Mouse (Mus musculus) heart, embryonic 14.5 days (tissue): ENCODE results near the gene Ric1. TPM values are rescaled to one million over a fixed set of nuclear protein-coding genes. Genes with fewer than 3 reads are reported as not detected.

ENCODE experiments used
- ATAC-seq: fragments of 200-750 bp; cut with Nextera tagmentation; 2 replicates; pipeline ENCODE4 v1.8.0; 2017; ENCODE audit warnings: low read depth, moderate TSS enrichment; ENCODE audit not compliant: insufficient number of reproducible peaks, insufficient read depth, low FRiP score
- H3K27ac ChIP-seq, 2 experiments: fragments of 200-500 bp in 1 of 2; fragments of 300-500 bp in 1 of 2; sonication (generic) in 1 of 2; replicated peaks in 1 of 2; 2 replicates each; pipeline ENCODE4 v1.5.1; 2012 to 2014; ENCODE audit warnings: low read depth in 2 of 2, low read length in 2 of 2, control low read depth in 1 of 2, mild to moderate bottlenecking in 1 of 2, mixed read lengths in 1 of 2; ENCODE audit not compliant: control insufficient read depth in 1 of 2, insufficient read depth in 1 of 2
- H3K27me3 ChIP-seq: fragments of 300-500 bp; sonication (generic); 2 replicates; pipeline ENCODE4 v1.6.1; 2014; ENCODE audit warnings: mild to moderate bottlenecking, low read length, control low read depth; ENCODE audit not compliant: control insufficient read depth, insufficient read depth
- H3K36me3 ChIP-seq: fragments of 300-500 bp; sonication (generic); 2 replicates; pipeline ENCODE4 v1.6.1; 2014; ENCODE audit warnings: mild to moderate bottlenecking, control low read depth, low read length, mixed read lengths; ENCODE audit not compliant: control insufficient read depth, insufficient read depth
- H3K4me1 ChIP-seq, 2 experiments: fragments of 200-500 bp in 1 of 2; fragments of 300-500 bp in 1 of 2; sonication (generic) in 1 of 2; 2 replicates each; pipeline ENCODE4 v1.6.1; 2012 to 2014; ENCODE audit warnings: low read length in 2 of 2, control low read depth in 1 of 2, mixed read lengths in 1 of 2; ENCODE audit not compliant: control insufficient read depth in 2 of 2, insufficient read depth in 2 of 2
- H3K4me2 ChIP-seq: fragments of 300-500 bp; sonication (generic); 2 replicates; pipeline ENCODE4 v1.6.1; 2014; ENCODE audit warnings: mild to moderate bottlenecking, low read length
- H3K4me3 ChIP-seq, 2 experiments: fragments of 200-500 bp in 1 of 2; fragments of 300-500 bp in 1 of 2; sonication (generic) in 1 of 2; 2 replicates each; pipeline ENCODE4 v1.5.1; 2012 to 2014; ENCODE audit warnings: low read length in 2 of 2, mild to moderate bottlenecking in 2 of 2, control low read depth in 1 of 2, low read depth in 1 of 2, moderate library complexity in 1 of 2; ENCODE audit not compliant: control insufficient read depth in 1 of 2, insufficient read depth in 1 of 2
- H3K9ac ChIP-seq: fragments of 300-500 bp; sonication (generic); 2 replicates; pipeline ENCODE4 v1.6.1; 2014; ENCODE audit warnings: mild to moderate bottlenecking, low read length
- H3K9me3 ChIP-seq: fragments of 300-500 bp; sonication (generic); 2 replicates; pipeline ENCODE4 v1.6.1; 2016; ENCODE audit warnings: low read length, control low read depth; ENCODE audit not compliant: control insufficient read depth
- WGBS: fragments of 180-500 bp; shearing (Covaris S2); extraction: QIAGEN DNeasy Blood & Tissue Kit; methylation state at CpG from one replicate; pipeline ENCODE4 v1.1.7; 2014; 5-methylcytosine and 5-hydroxymethylcytosine counted together
- polyA plus RNA-seq: library from polyadenylated mRNA; unstranded; fragments of >200 nt; fragmentation: Nextera tagmentation; extraction: Ambion mirVana; gene quantifications from 2 replicates; pipeline ENCODE4 v1.2.1, GENCODE M21; 2014

Ric1 gene
- polyA plus RNA-seq, 1 experiment from 2014 or later = 9.7 TPM

GRCm38 (mm10) chr19:29497874-29498273 is 24.2 kb upstream of the Ric1 start:
- H3K36me3 ChIP-seq = no peaks in the 10 kb centered on the region
- 73% methylated on average over 7 of the region's 7 CpGs for WGBS
- no peaks in the 10 kb centered on the region for H3K9me3 ChIP-seq
- H3K9ac ChIP-seq = no peak overlapping the region
- H3K4me2 ChIP-seq = no peak overlapping the region
- no peaks in the 10 kb centered on the region; a peak in 1 of 4 replicates for H3K4me1 ChIP-seq
- no peak overlapping the region for H3K4me3 ChIP-seq
- no peaks in the 10 kb centered on the region for H3K27me3 ChIP-seq
- ATAC-seq = no peak
- no peak overlapping the region for H3K27ac ChIP-seq

GRCm38 (mm10) chr19:29498842-29499456 is 23.1 kb upstream of the Ric1 start:
- no peaks in the 10 kb centered on the region for H3K27me3 ChIP-seq
- H3K27ac ChIP-seq = no peak overlapping the region
- no peak overlapping the region for H3K9ac ChIP-seq
- no peak overlapping the region for H3K4me3 ChIP-seq
- WGBS = 67% methylated on average over 6 of the region's 6 CpGs
- H3K4me2 ChIP-seq = no peak overlapping the region
- no peaks in the 10 kb centered on the region; a peak in 2 of 4 replicates for H3K4me1 ChIP-seq
- no peaks in the 10 kb centered on the region for H3K9me3 ChIP-seq
- no peaks in the 10 kb centered on the region for H3K36me3 ChIP-seq
- ATAC-seq = no peak

GRCm38 (mm10) chr19:29500333-29500732 is 21.7 kb upstream of the Ric1 start:
- no peaks in the 10 kb centered on the region for H3K36me3 ChIP-seq
- no peak overlapping the region for H3K4me2 ChIP-seq
- H3K27ac ChIP-seq = no peak overlapping the region
- no peaks in the 10 kb centered on the region for H3K27me3 ChIP-seq
- no peak for ATAC-seq
- H3K9me3 ChIP-seq = no peaks in the 10 kb centered on the region
- no peak overlapping the region for H3K4me3 ChIP-seq
- WGBS = 82% methylated on average over 1 of the region's 1 CpGs
- no peak overlapping the region for H3K9ac ChIP-seq
- H3K4me1 ChIP-seq = no peaks in the 10 kb centered on the region; a peak in 2 of 4 replicates

- H3K27ac ChIP-seq = peak overlapping the region in 1 of 2 experiments; percentile 18; a peak in 2 of 4 replicates
Measured at GRCm38 (mm10) chr19:29501106-29501505, 21.0 kb upstream of the Ric1 start.

GRCm38 (mm10) chr19:29501507-29501906 is 20.6 kb upstream of the Ric1 start:
- Histone ChIP-seq H3K4me3 (peak overlapping the region; percentile 27 to 29), H3K4me2 (peak overlapping the region; percentile 60), H3K4me1 (no peaks in the 10 kb centered on the region; a peak in 2 of 4 replicates), H3K9ac (0 out of 2 replicates have a peak overlapping the region, but pooled peaks have one; percentile 31), H3K27me3 (no peaks in the 10 kb centered on the region), H3K27ac (peak overlapping the region in 1 of 2 experiments; percentile 18; a peak in 2 of 4 replicates), H3K9me3 (no peaks in the 10 kb centered on the region), H3K36me3 (no peaks in the 10 kb centered on the region)
- no peak for ATAC-seq
- 6% methylated on average over 6 of the region's 6 CpGs for WGBS

More at GRCm38 (mm10) chr19:29501106-29501505, 21.0 kb upstream of the Ric1 start:
- Histone ChIP-seq H3K9ac (peak overlapping the region; percentile 31; the same call in 1 of the 2 replicates), H3K4me3 (peak overlapping the region; percentile 27 to 29), H3K4me2 (peak overlapping the region; percentile 60), H3K27me3 (no peaks in the 10 kb centered on the region), H3K36me3 (no peaks in the 10 kb centered on the region), H3K9me3 (no peaks in the 10 kb centered on the region), H3K4me1 (no peaks in the 10 kb centered on the region; a peak in 2 of 4 replicates)
- no peak for ATAC-seq
- WGBS = 49% methylated on average over 11 of the region's 11 CpGs

- Histone ChIP-seq H3K9me3 (no peaks in the 10 kb centered on the region), H3K36me3 (no peaks in the 10 kb centered on the region), H3K27me3 (no peaks in the 10 kb centered on the region), H3K4me1 (peaks cover 0 to 3% of the 10 kb centered on the region in 2 experiments; a peak in 3 of 4 replicates), H3K27ac (no peak overlapping the region), H3K4me3 (no peak overlapping the region), H3K4me2 (no peak overlapping the region), H3K9ac (no peak overlapping the region)
- no peak for ATAC-seq
- WGBS = 71% methylated on average over 2 of the region's 2 CpGs
Measured at GRCm38 (mm10) chr19:29504131-29504530, 18.0 kb upstream of the Ric1 start.

- Histone ChIP-seq H3K27me3 (no peaks in the 10 kb centered on the region), H3K4me1 (peaks cover 0 to 3% of the 10 kb centered on the region in 2 experiments; a peak in 3 of 4 replicates), H3K4me2 (no peak overlapping the region), H3K27ac (no peak overlapping the region), H3K4me3 (no peak overlapping the region), H3K9ac (no peak overlapping the region), H3K36me3 (no peaks in the 10 kb centered on the region), H3K9me3 (no peaks in the 10 kb centered on the region)
- ATAC-seq = no peak
- 75% methylated on average over 7 of the region's 7 CpGs for WGBS
Measured at GRCm38 (mm10) chr19:29505617-29506016, 16.5 kb upstream of the Ric1 start.
